In the genomic region with DNA sequence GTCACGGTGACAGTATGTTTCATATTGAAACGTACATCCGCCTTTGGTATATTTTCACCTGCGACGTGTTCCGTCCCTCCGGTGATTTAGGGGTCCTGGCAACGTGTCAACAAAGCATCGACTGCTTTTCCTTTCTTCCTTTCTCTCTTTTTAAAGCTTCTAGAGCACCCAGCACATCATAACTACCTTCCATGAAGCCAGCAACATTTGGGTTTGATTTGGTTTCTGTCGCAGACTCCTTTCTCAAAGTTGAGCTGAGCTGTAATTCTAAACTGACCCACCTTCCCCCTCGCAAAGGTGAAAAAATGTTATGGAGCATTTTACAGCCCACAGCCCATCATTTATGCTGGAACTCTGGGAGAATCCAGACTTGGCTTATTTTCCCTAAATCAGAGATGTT, we compare ENCODE assay signal across 16 mouse cellular contexts.
"Had no signal": no experiment of that assay in that cellular context is flagged by ENCODE, and none has a peak within 500 bp of the region (broad histone marks: within the 10 kb centered on the region; RNA-seq: fewer than 3 reads in every experiment).

No protein-coding gene starts in this region.

- H3K9ac ChIP-seq: liver, embryonic 15.5 days; neural tube, embryonic 15.5 days had no signal

- H3K4me1 ChIP-seq: liver, embryonic 15.5 days had no signal

- ATAC-seq: lung, postnatal 0 days had no signal

- H3K4me3 ChIP-seq: liver, embryonic 15.5 days; midbrain, embryonic 10.5 days; myocyte; neural tube, embryonic 15.5 days had no signal

- H3K36me3 ChIP-seq: liver, embryonic 15.5 days; midbrain, embryonic 10.5 days; neural tube, embryonic 15.5 days had no signal

- H3K27me3 ChIP-seq: liver, embryonic 15.5 days had no signal

- H3K4me2 ChIP-seq: liver, embryonic 11.5 days; liver, embryonic 15.5 days had no signal

- H3K9me3 ChIP-seq: liver, embryonic 15.5 days; midbrain, embryonic 10.5 days; neural tube, embryonic 15.5 days had no signal

- H3K27ac ChIP-seq: liver, embryonic 15.5 days; midbrain, embryonic 10.5 days; neural tube, embryonic 15.5 days had no signal

- DNase-seq: kidney, adult 18-20 months; kidney, postnatal 25 days; layer of hippocampus, adult 9-11 months; layer of hippocampus, postnatal 36 days; lung, adult 2 months; lung, postnatal 4 days; midbrain, embryonic 14.5 days; right cerebral cortex, adult 18-20 months; right cerebral cortex, postnatal 25 days; thymus, postnatal 36 days had no signal
